Comparison of ENCODE assay signal across 8 mouse cellular contexts in the genomic region with DNA sequence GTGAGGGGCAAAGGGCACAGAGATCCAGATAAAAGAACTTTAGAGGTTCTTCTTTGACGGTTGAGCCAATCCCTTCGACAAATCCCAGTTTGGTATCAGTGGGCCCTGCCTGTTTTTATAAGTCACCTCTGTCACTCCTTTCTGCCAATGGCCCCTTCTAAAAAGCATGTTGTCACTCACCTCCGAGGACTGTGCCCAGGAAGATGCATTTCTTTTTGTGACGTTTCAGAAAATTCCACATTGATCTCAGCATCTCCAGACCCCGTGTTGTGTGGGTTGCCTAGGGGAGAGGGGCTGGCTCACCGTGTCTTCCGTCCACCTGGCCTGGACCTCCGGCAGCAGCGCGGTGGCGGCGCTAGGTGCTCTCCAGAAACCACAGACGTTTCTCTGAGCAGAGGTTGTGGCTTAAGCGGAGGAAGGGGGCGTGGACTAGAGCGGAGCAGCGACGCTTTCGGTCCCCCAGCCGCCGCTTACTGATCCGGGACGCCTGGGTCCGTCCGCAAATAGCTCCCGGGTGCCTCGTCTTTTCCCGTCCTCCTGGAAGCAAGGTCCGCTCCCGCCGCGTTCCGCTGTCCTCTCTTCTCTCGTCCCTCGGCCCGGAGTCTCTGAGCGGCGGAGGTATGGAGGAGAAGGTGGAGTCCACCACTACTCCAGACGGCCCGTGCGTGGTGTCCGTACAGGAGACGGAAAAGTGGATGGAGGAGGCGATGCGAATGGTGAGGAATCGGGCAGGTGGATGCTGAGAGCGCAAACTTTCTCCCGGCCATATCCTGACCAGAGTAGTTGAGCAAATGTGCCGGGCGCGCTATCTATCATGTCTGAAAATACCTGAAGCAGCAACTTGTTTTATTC. TPM values are rescaled to one million over a fixed set of nuclear protein-coding genes. Genes with fewer than 3 reads are reported as not detected.
DNase-seq lines count a peak whose midpoint lies in the region; ATAC-seq lines count a peak whose summit lies in the region.

A gene (plus strand): TSS at position 249 of the 852 bp plus-strand sequence.
A gene (minus strand): TSS at position 497 of the 852 bp plus-strand sequence.

- peak; percentile 96 for ATAC-seq in frontal cortex, adult (ENCODE audit: low TSS enrichment)
- ATAC-seq in hindbrain, embryonic 11.5 days (ENCODE audit: low FRiP score), result peak; percentile 96

- no peaks in the 10 kb centered on the region for H3K27me3 ChIP-seq in hindbrain, embryonic 11.5 days (ENCODE audit: control insufficient read depth, insufficient read depth, low read length)

- H3K27ac ChIP-seq in hindbrain, embryonic 11.5 days (ENCODE audit: low read depth, low read length), result 0 out of 2 replicates have a peak within 1 kb of the TSS, but pooled peaks have one; percentile 11

- H3K9me3 ChIP-seq in hindbrain, embryonic 11.5 days (ENCODE audit: control insufficient read depth, low read length), result no peaks in the 10 kb centered on the region

- peak within 1 kb of the TSS; percentile 78 for H3K9ac ChIP-seq in hindbrain, embryonic 11.5 days (ENCODE audit: low read depth, low read length)

- peak within 1 kb of the TSS; percentile 33 for H3K4me2 ChIP-seq in hindbrain, embryonic 11.5 days (replicated peaks; ENCODE audit: low read depth, low read length)

- 1% methylated on average over 51 of the region's 51 CpGs for WGBS in hindbrain, embryonic 11.5 days

- peak; percentile 77 for DNase-seq in MEL-GATA-1-ER (ENCODE audit: extremely low read depth, low read depth)
- peak; percentile 88 for DNase-seq in cerebellum, adult 8-10 months
- DNase-seq in hindbrain, embryonic 11.5 days (ENCODE audit: low spot score), result peak; percentile 94
- peak; percentile 93 to 94 for DNase-seq in layer of hippocampus, postnatal 10 days (ENCODE audit: low spot score in 2 of 2)
- DNase-seq in lung, postnatal 10 days, result peak; percentile 94
- peak; percentile 89 for DNase-seq in ovary, postnatal 36 days (ENCODE audit: low spot score)
- peak; percentile 92 for DNase-seq in thymus, postnatal 25 days

- H3K4me3 ChIP-seq in hindbrain, embryonic 11.5 days (ENCODE audit: low read depth, low read length), result peak within 1 kb of the TSS; percentile 59

- H3K4me1 ChIP-seq in hindbrain, embryonic 11.5 days (replicated peaks; ENCODE audit: control insufficient read depth, insufficient read depth, low read length), result no peaks in the 10 kb centered on the region

- no peaks in the 10 kb centered on the region for H3K36me3 ChIP-seq in hindbrain, embryonic 11.5 days (ENCODE audit: control insufficient read depth, insufficient read depth, low read length)

RNA-seq across cellular contexts. Expression of the first gene that starts in this region (rescaled TPM):
- polyA plus RNA-seq in hindbrain, embryonic 11.5 days (2014; fragmentation: Nextera tagmentation; extraction: Ambion mirVana), result 3.8 and 5.0 TPM in 2 replicates
- 1 to 10 TPM; 8.8 to 9.4 TPM for total RNA-seq in layer of hippocampus, postnatal 10 days (2021)

RNA-seq across cellular contexts. Expression of the second gene that starts in this region (rescaled TPM):
- 24.4 and 26.3 TPM in 2 replicates for polyA plus RNA-seq in hindbrain, embryonic 11.5 days (2014; fragmentation: Nextera tagmentation; extraction: Ambion mirVana)
- total RNA-seq in layer of hippocampus, postnatal 10 days (2021), result 10 to 100 TPM; 24.5 to 28.3 TPM

Comparison
In these comparisons a context has a peak if more than half of its experiments do, and no peak if none do; other contexts are left out.
1. Peak in every context shown above with its lines: DNase-seq, ATAC-seq, H3K4me3 ChIP-seq and H3K27ac ChIP-seq.